Mouse (Mus musculus) liver, embryonic 13.5 days (tissue): Measurements from ENCODE around the gene Flcn. TPM values are rescaled to one million over a fixed set of nuclear protein-coding genes. Genes with fewer than 3 reads are reported as not detected.

Experiments
- ATAC-seq: fragments of 200-750 bp; cut with Nextera tagmentation; 2 replicates; pipeline ENCODE4 v1.8.0; 2017; ENCODE audit warnings: low read depth, mild to moderate bottlenecking, moderate number of reproducible peaks, moderate library complexity
- DNase-seq: peaks from one replicate; pipeline ENCODE4 v3.0.0; 2022
- H3K27ac ChIP-seq: fragments of 300-500 bp; sonication (generic); 2 replicates; pipeline ENCODE4 v1.5.1; 2015; ENCODE audit warnings: moderate library complexity, mild to moderate bottlenecking, inconsistent platforms
- H3K27me3 ChIP-seq: fragments of 300-500 bp; sonication (generic); 2 replicates; pipeline ENCODE4 v1.6.1; 2015; ENCODE audit warnings: mild to moderate bottlenecking, inconsistent platforms
- H3K36me3 ChIP-seq: fragments of 300-500 bp; sonication (generic); 2 replicates; pipeline ENCODE4 v1.6.1; 2015; ENCODE audit warnings: mild to moderate bottlenecking, inconsistent platforms
- H3K4me1 ChIP-seq: fragments of 300-500 bp; sonication (generic); replicated peaks from 2 replicates; pipeline ENCODE4 v1.6.1; 2015; ENCODE audit warnings: inconsistent platforms
- H3K4me2 ChIP-seq: fragments of 300-500 bp; sonication (generic); 2 replicates; pipeline ENCODE4 v1.6.1; 2015; ENCODE audit warnings: inconsistent platforms, mild to moderate bottlenecking, moderate library complexity
- H3K4me3 ChIP-seq: fragments of 300-500 bp; sonication (generic); replicated peaks from 2 replicates; pipeline ENCODE4 v1.5.1; 2015; ENCODE audit warnings: mild to moderate bottlenecking, inconsistent platforms
- H3K9ac ChIP-seq: fragments of 300-500 bp; sonication (generic); 2 replicates; pipeline ENCODE4 v1.6.1; 2015; ENCODE audit warnings: mild to moderate bottlenecking, inconsistent platforms
- H3K9me3 ChIP-seq: fragments of 300-500 bp; sonication (generic); replicated peaks from 2 replicates; pipeline ENCODE4 v1.6.1; 2016; ENCODE audit warnings: inconsistent platforms
- WGBS: fragments of 180-500 bp; shearing (Covaris S2); methylation state at CpG from one replicate; pipeline ENCODE4 v1.1.7; 2015; ENCODE audit not compliant: insufficient replicate concordance; 5-methylcytosine and 5-hydroxymethylcytosine counted together
- polyA plus RNA-seq: library from polyadenylated mRNA; unstranded; fragments of >200 nt; fragmentation: Nextera tagmentation; extraction: Ambion mirVana; gene quantifications from 2 replicates; pipeline ENCODE4 v1.2.1, GENCODE M21; 2015

The Flcn gene
- polyA plus RNA-seq, 1 experiment from 2014 or later, result 14.0 TPM

- no peak overlapping the region for H3K4me3 ChIP-seq
- peaks cover 64% of the 10 kb centered on the region for H3K36me3 ChIP-seq
- ATAC-seq, result no peak
- H3K27ac ChIP-seq, result no peak overlapping the region
- no peak overlapping the region for H3K9ac ChIP-seq
- H3K27me3 ChIP-seq, result no peaks in the 10 kb centered on the region
- no peak overlapping the region for H3K4me2 ChIP-seq
- 91% methylated on average over 5 of the region's 5 CpGs for WGBS
- no peaks in the 10 kb centered on the region for H3K9me3 ChIP-seq
- H3K4me1 ChIP-seq, result peaks cover 21% of the 10 kb centered on the region
- DNase-seq, result no peak
Observed at GRCm38 (mm10) chr11:59741915-59742314, 67.9 kb downstream of the Flcn start.

Other genes with a start within 250 kb of the Flcn start
- gene Olfr222, start 233.8 kb downstream of the Flcn start, polyA plus RNA-seq, result not detected in 2 replicates
- gene Olfr223, start 216.7 kb downstream of the Flcn start, polyA plus RNA-seq, result not detected in 2 replicates
- 10.7 and 11.8 TPM in 2 replicates for gene Mprip, start 148.7 kb downstream of the Flcn start, polyA plus RNA-seq
- gene Pld6, start 22.4 kb downstream of the Flcn start, polyA plus RNA-seq, result 2.8 TPM in 2 replicates
- gene Nt5m, start 29.4 kb upstream of the Flcn start, polyA plus RNA-seq, result 13.6 and 14.4 TPM in 2 replicates
- 127 and 141 TPM in 2 replicates for gene Cops3, start 29.8 kb upstream of the Flcn start, polyA plus RNA-seq
- 26.2 and 26.8 TPM in 2 replicates for gene Med9, start 138.2 kb upstream of the Flcn start, polyA plus RNA-seq
- gene Rasd1, start 154.9 kb upstream of the Flcn start, polyA plus RNA-seq, result 1.0 and 1.2 TPM in 2 replicates
- gene Pemt, start 236.5 kb upstream of the Flcn start, polyA plus RNA-seq, result 7.7 and 7.9 TPM in 2 replicates